Mouse (Mus musculus) adrenal gland, postnatal 10 days (tissue): Measurements from ENCODE around the gene Mis18bp1. TPM values are rescaled to one million over a fixed set of nuclear protein-coding genes. Genes with fewer than 3 reads are reported as not detected.
"Not testable (repeated sequence)": the region's sequence is repeated elsewhere in the genome, so short reads cannot be mapped to it uniquely, and the experiment has no call there.

Experiments used
- DNase-seq: peaks from one replicate; pipeline ENCODE4 v3.0.0; 2021; ENCODE audit warnings: mixed read lengths
- long read RNA-seq, 2 experiments: library from polyadenylated mRNA; stranded (forward); transcript quantifications; one replicate each; pipeline ENCODE4 v2.0.0; 2021
- total RNA-seq, 2 experiments: library from RNA; stranded (reverse); gene quantifications; 2 replicates each; pipeline ENCODE4 v1.2.3; 2021

Mis18bp1 gene
- 1 to 10 TPM; 4.8 to 7.4 TPM for total RNA-seq
- long read RNA-seq, experiment 1, full-length matches to known transcripts, result 2 of 6 reads
- long read RNA-seq, experiment 1, partial matches to known transcripts, result 4 of 6 reads
- long read RNA-seq, experiment 1, other reads (novel, unspliced or antisense), result 0 of 6 reads
- long read RNA-seq, experiment 2, full-length matches to known transcripts, result 3 of 4 reads
- long read RNA-seq, experiment 2, partial matches to known transcripts, result 0 of 4 reads
- long read RNA-seq, experiment 2, other reads (novel, unspliced or antisense), result 1 of 4 reads

- peak; percentile 96 for DNase-seq
These were observed at the start of gene Mis18bp1 for GRCm38 (mm10) chr12:65172021-65172951. Gene Mis18bp1 (minus strand): TSS chr12:65172604.

GRCm38 (mm10) chr12:65216404-65216840 is 44.0 kb upstream of the Mis18bp1 start:
- DNase-seq, result no peak

- no peak for DNase-seq
These were observed 34.0 kb upstream of the Mis18bp1 start for GRCm38 (mm10) chr12:65206431-65206830.

GRCm38 (mm10) chr12:65201812-65202211 is 29.4 kb upstream of the Mis18bp1 start:
- DNase-seq, result no peak

- no peak for DNase-seq
These were observed 21.7 kb upstream of the Mis18bp1 start for GRCm38 (mm10) chr12:65194003-65194530.

- DNase-seq, result no peak
These were observed 16.8 kb upstream of the Mis18bp1 start for GRCm38 (mm10) chr12:65189213-65189612.

GRCm38 (mm10) chr12:65187365-65187764 is 15.0 kb upstream of the Mis18bp1 start:
- no peak for DNase-seq

GRCm38 (mm10) chr12:65173736-65174135 is 1.3 kb upstream of the Mis18bp1 start:
- DNase-seq, result no peak

GRCm38 (mm10) chr12:65172959-65173358 is 555 bp upstream of the Mis18bp1 start:
- peak; percentile 61 for DNase-seq

- DNase-seq, result not testable (repeated sequence)
These were observed 36.3 kb downstream of the Mis18bp1 start for GRCm38 (mm10) chr12:65136121-65136520.

GRCm38 (mm10) chr12:65119451-65119850 is 53.0 kb downstream of the Mis18bp1 start:
- DNase-seq, result no peak

GRCm38 (mm10) chr12:65118968-65119367 is 53.4 kb downstream of the Mis18bp1 start:
- no peak for DNase-seq

- not testable (repeated sequence) for DNase-seq
These were observed 57.4 kb downstream of the Mis18bp1 start for GRCm38 (mm10) chr12:65114978-65115377.

GRCm38 (mm10) chr12:65113925-65114324 is 58.5 kb downstream of the Mis18bp1 start:
- no peak for DNase-seq

- no peak for DNase-seq
These were observed 59.6 kb downstream of the Mis18bp1 start for GRCm38 (mm10) chr12:65112811-65113210.

- no peak for DNase-seq
These were observed 60.9 kb downstream of the Mis18bp1 start for GRCm38 (mm10) chr12:65111503-65111902.

GRCm38 (mm10) chr12:65108746-65109145 is 63.7 kb downstream of the Mis18bp1 start:
- no peak for DNase-seq

Other genes starting within 250 kb of the Mis18bp1 start
- gene Klhl28, start 207.1 kb downstream of the Mis18bp1 start, total RNA-seq, result 10 to 100 TPM; 11.2 to 13.3 TPM
- gene Togaram1, start 206.8 kb downstream of the Mis18bp1 start, total RNA-seq, result 10 to 100 TPM; 23.0 to 28.4 TPM
- 10 to 100 TPM; 26.1 to 42.4 TPM for gene Prpf39, start 136.3 kb downstream of the Mis18bp1 start, total RNA-seq
- 100 to 1,000 TPM in 1 of 2 experiments, 10 to 100 TPM in 1; 99.9 to 125 TPM for gene Fkbp3, start 98.6 kb downstream of the Mis18bp1 start, total RNA-seq
- gene Fancm, start 97.0 kb downstream of the Mis18bp1 start, total RNA-seq, result 10 to 100 TPM; 10.3 to 10.9 TPM
- not detected for gene Wdr20rt, start 52.9 kb upstream of the Mis18bp1 start, total RNA-seq